ENCODE assay signal across 8 mouse cellular contexts in the genomic region with DNA sequence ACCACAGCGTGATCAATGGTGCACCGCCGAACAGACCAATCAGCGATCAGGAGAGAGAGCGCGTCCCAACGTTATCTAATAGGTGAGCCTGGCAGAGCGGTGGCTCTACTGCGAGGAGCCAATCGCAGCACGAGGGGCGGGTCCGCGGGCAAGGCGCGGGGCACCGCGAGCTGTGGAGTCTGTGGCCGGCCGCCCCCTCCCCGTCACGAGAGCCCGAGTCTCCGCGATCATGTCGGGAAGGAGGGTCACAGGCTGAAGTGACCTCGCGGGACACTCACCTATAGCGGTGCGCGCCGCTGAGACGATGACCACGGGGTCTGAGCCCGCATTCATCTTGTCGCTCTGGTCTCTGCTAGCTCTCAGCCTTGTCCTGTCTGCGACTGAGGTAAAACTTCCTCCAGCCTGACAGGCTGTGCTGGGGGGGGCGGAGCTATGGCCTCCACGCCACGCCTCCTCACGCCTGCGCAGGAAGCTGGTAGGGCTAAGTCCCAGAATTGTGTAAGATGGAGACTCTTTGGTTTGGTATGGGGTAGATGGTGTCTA. TPM values are rescaled to one million over a fixed set of nuclear protein-coding genes. Genes with fewer than 3 reads are reported as not detected.
DNase-seq lines count a peak whose midpoint lies in the region; ATAC-seq and TF ChIP-seq lines count a peak whose summit lies in the region.

A gene (minus strand): TSS at position 417 of the 543 bp plus-strand sequence.

- TF ChIP-seq EP300 in heart, adult 2 months (IDR thresholded peaks at IDR 0.05; ENCODE audit: insufficient read depth, low read depth, low read length) = no peak

- no peaks in the 10 kb centered on the region for H3K9me3 ChIP-seq in embryonic facial prominence, embryonic 13.5 days
- H3K9me3 ChIP-seq in limb, embryonic 13.5 days = no peaks in the 10 kb centered on the region
- no peaks in the 10 kb centered on the region for H3K9me3 ChIP-seq in midbrain, embryonic 16.5 days (replicated peaks; ENCODE audit: control insufficient read depth, low read length, poor library complexity, severe bottlenecking)

- peaks cover 22% of the 10 kb centered on the region for H3K36me3 ChIP-seq in embryonic facial prominence, embryonic 13.5 days
- H3K36me3 ChIP-seq in heart, adult 2 months (ENCODE audit: control insufficient read depth, insufficient read depth, low read length) = no peaks in the 10 kb centered on the region
- H3K36me3 ChIP-seq in limb, embryonic 13.5 days = peaks cover 23% of the 10 kb centered on the region
- peaks cover 6% of the 10 kb centered on the region; the same call in 1 of the 2 replicates for H3K36me3 ChIP-seq in midbrain, embryonic 16.5 days (ENCODE audit: control insufficient read depth, insufficient read depth, low read length)

- TF ChIP-seq POLR2A in heart, adult 2 months (IDR thresholded peaks at IDR 0.05; ENCODE audit: insufficient read depth, low read depth, low read length) = peak; percentile 96

- H3K9ac ChIP-seq in embryonic facial prominence, embryonic 13.5 days = peak within 1 kb of the TSS; percentile 72
- peak within 1 kb of the TSS; percentile 78 for H3K9ac ChIP-seq in heart, adult 2 months (ENCODE audit: low read depth, low read length)
- peak within 1 kb of the TSS; percentile 68 for H3K9ac ChIP-seq in limb, embryonic 13.5 days
- peak within 1 kb of the TSS; percentile 73 for H3K9ac ChIP-seq in midbrain, embryonic 16.5 days (ENCODE audit: low read depth, low read length)

- H3K27me3 ChIP-seq in embryonic facial prominence, embryonic 13.5 days = no peaks in the 10 kb centered on the region
- no peaks in the 10 kb centered on the region for H3K27me3 ChIP-seq in heart, adult 2 months (ENCODE audit: control insufficient read depth, insufficient read depth, low read length)
- H3K27me3 ChIP-seq in limb, embryonic 13.5 days = no peaks in the 10 kb centered on the region
- no peaks in the 10 kb centered on the region for H3K27me3 ChIP-seq in midbrain, embryonic 16.5 days (ENCODE audit: control insufficient read depth, insufficient read depth, low read depth, low read length)

- no peak for TF ChIP-seq CTCF in heart, adult 2 months (IDR thresholded peaks at IDR 0.05)

- peak within 1 kb of the TSS; percentile 65 for H3K4me3 ChIP-seq in embryonic facial prominence, embryonic 13.5 days
- H3K4me3 ChIP-seq in heart, adult 2 months = peak within 1 kb of the TSS; percentile 89
- peak within 1 kb of the TSS; percentile 66 for H3K4me3 ChIP-seq in limb, embryonic 13.5 days
- H3K4me3 ChIP-seq in midbrain, embryonic 16.5 days (ENCODE audit: low read depth, low read length) = peak within 1 kb of the TSS; percentile 65

- no peaks in the 10 kb centered on the region for H3K79me2 ChIP-seq in heart, adult 2 months (replicated peaks; ENCODE audit: control insufficient read depth, insufficient read depth, low read length)

- peak within 1 kb of the TSS; percentile 73 for H3K4me2 ChIP-seq in embryonic facial prominence, embryonic 13.5 days
- H3K4me2 ChIP-seq in limb, embryonic 13.5 days (replicated peaks) = peak within 1 kb of the TSS; percentile 74
- H3K4me2 ChIP-seq in midbrain, embryonic 16.5 days (ENCODE audit: low read length) = peak within 1 kb of the TSS; percentile 68

- intact Hi-C loops in heart, adult 2 months (cut with DNase I) = loop anchor here (1.0 to 5.0 kb wide), 3 partner anchors 32 to 49 kb away; a partner anchor contains a TSS

- peak within 1 kb of the TSS; percentile 81 for H3K27ac ChIP-seq in embryonic facial prominence, embryonic 13.5 days
- peak within 1 kb of the TSS; percentile 86 for H3K27ac ChIP-seq in heart, adult 2 months
- H3K27ac ChIP-seq in limb, embryonic 13.5 days = peak within 1 kb of the TSS; percentile 83
- H3K27ac ChIP-seq in midbrain, embryonic 16.5 days (ENCODE audit: low read length) = peak within 1 kb of the TSS; percentile 94

- peak; percentile 96 for ATAC-seq in embryonic facial prominence, embryonic 13.5 days (ENCODE audit: insufficient number of reproducible peaks, insufficient read depth, low FRiP score, low TSS enrichment, low read depth)
- ATAC-seq in limb, embryonic 13.5 days (ENCODE audit: low FRiP score, low read depth) = peak; percentile 99
- ATAC-seq in midbrain, embryonic 16.5 days = peak; percentile 99

- H3K4me1 ChIP-seq in embryonic facial prominence, embryonic 13.5 days = peaks cover 12% of the 10 kb centered on the region
- H3K4me1 ChIP-seq in heart, adult 2 months (ENCODE audit: control insufficient read depth, insufficient read depth, low read length) = peaks cover 3% of the 10 kb centered on the region; the same call in 1 of the 2 replicates
- peaks cover 9% of the 10 kb centered on the region; the same call in 1 of the 2 replicates for H3K4me1 ChIP-seq in limb, embryonic 13.5 days
- H3K4me1 ChIP-seq in midbrain, embryonic 16.5 days (ENCODE audit: control insufficient read depth, insufficient read depth, low read length) = peaks cover 17% of the 10 kb centered on the region

- under 1% methylated on average over 42 of the region's 42 CpGs for WGBS in embryonic facial prominence, embryonic 13.5 days
- WGBS in heart, adult 2 months = under 1% methylated on average over 42 of the region's 42 CpGs
- under 1% methylated on average over 42 of the region's 42 CpGs for WGBS in limb, embryonic 13.5 days
- WGBS in midbrain, embryonic 16.5 days = under 1% methylated on average over 42 of the region's 42 CpGs

- peak; percentile 98 for DNase-seq in 3134 (ENCODE audit: extremely low read depth, insufficient read length, low spot score)
- DNase-seq in adrenal gland, postnatal 36 days = peak; percentile 95 to 97
- peak; percentile 93 to 94 for DNase-seq in heart, adult 2 months
- peak; percentile 94 to 96 for DNase-seq in kidney, adult 8-10 months
- peak; percentile 94 to 96 for DNase-seq in spleen, postnatal 10 days (ENCODE audit: low spot score in 2 of 2)

RNA-seq across cellular contexts. Expression of the gene that starts here (rescaled TPM):
- total RNA-seq in adrenal gland, postnatal 36 days (2021) = 100 to 1,000 TPM in 1 of 2 experiments, 10 to 100 TPM in 1; 95.1 to 133 TPM
- polyA plus RNA-seq in embryonic facial prominence, embryonic 13.5 days (2015; fragmentation: Nextera tagmentation; extraction: Ambion mirVana) = 182 and 218 TPM in 2 replicates
- 1 to 10 TPM; 5.7 to 6.9 TPM for total RNA-seq in heart, adult 2 months (2021)
- polyA plus RNA-seq in heart, adult 2 months (2012; rRNA removed) = 6.5 and 6.6 TPM in 2 replicates
- 207 and 209 TPM in 2 replicates for polyA plus RNA-seq in limb, embryonic 13.5 days (2015; fragmentation: Nextera tagmentation; extraction: Ambion mirVana)
- 378 and 382 TPM in 2 replicates for polyA plus RNA-seq in midbrain, embryonic 16.5 days (2015; fragmentation: Nextera tagmentation; extraction: Ambion mirVana)

Comparison
In these comparisons a context has a peak if more than half of its experiments do, and no peak if none do; other contexts are left out.
1. Peak in every context shown above with its lines: DNase-seq, ATAC-seq, H3K4me3 ChIP-seq and H3K27ac ChIP-seq.
2. RNA of the gene that starts here (total RNA-seq): 95.1 to 133 TPM in adrenal gland, postnatal 36 days; 5.7 to 6.9 TPM in heart, adult 2 months; every median in the first group is over 10 times any median in the second.
3. RNA of the gene that starts here (polyA plus RNA-seq): 378 to 382 TPM in midbrain, embryonic 16.5 days, 182 to 218 TPM in embryonic facial prominence, embryonic 13.5 days and 207 to 209 TPM in limb, embryonic 13.5 days; 6.5 to 6.6 TPM in heart, adult 2 months; every median in the first group is over 10 times any median in the second.